Mouse (Mus musculus): ENCODE results near the gene Ssbp3.

Ssbp3 gene

GRCm38 (mm10) chr4:106934931-106935582, 24.6 kb downstream of the Ssbp3 start:
- no peak for DNase-seq (ENCODE audit: low read depth, low spot score)

- no peak for DNase-seq (ENCODE audit: low read depth, low spot score)
Observed at GRCm38 (mm10) chr4:106935583-106935935, 25.1 kb downstream of the Ssbp3 start.

- DNase-seq (ENCODE audit: low read depth, low spot score), result no peak
Observed at GRCm38 (mm10) chr4:106936041-106936440, 25.5 kb downstream of the Ssbp3 start.

GRCm38 (mm10) chr4:106936741-106937140, 26.2 kb downstream of the Ssbp3 start:
- peak; percentile 37 for DNase-seq (ENCODE audit: low read depth, low spot score)

GRCm38 (mm10) chr4:106938506-106939222, 28.2 kb downstream of the Ssbp3 start:
- DNase-seq (ENCODE audit: low read depth, low spot score), result no peak

GRCm38 (mm10) chr4:106939223-106939918, 28.9 kb downstream of the Ssbp3 start:
- peak; percentile 66 for DNase-seq (ENCODE audit: low read depth, low spot score)

GRCm38 (mm10) chr4:106939919-106940227, 29.4 kb downstream of the Ssbp3 start:
- no peak for DNase-seq (ENCODE audit: low read depth, low spot score)

- no peak for DNase-seq (ENCODE audit: low read depth, low spot score)
Observed at GRCm38 (mm10) chr4:106940945-106941344, 30.4 kb downstream of the Ssbp3 start.

- no peak for DNase-seq (ENCODE audit: low read depth, low spot score)
Observed at GRCm38 (mm10) chr4:106941475-106941874, 31.0 kb downstream of the Ssbp3 start.

GRCm38 (mm10) chr4:106942491-106942890, 32.0 kb downstream of the Ssbp3 start:
- DNase-seq (ENCODE audit: low read depth, low spot score), result no peak

- no peak for DNase-seq (ENCODE audit: low read depth, low spot score)
Observed at GRCm38 (mm10) chr4:106943627-106944026, 33.1 kb downstream of the Ssbp3 start.

GRCm38 (mm10) chr4:106944898-106945297, 34.4 kb downstream of the Ssbp3 start:
- DNase-seq (ENCODE audit: low read depth, low spot score), result no peak

GRCm38 (mm10) chr4:106947741-106948140, 37.2 kb downstream of the Ssbp3 start:
- DNase-seq (ENCODE audit: low read depth, low spot score), result no peak

- DNase-seq (ENCODE audit: low read depth, low spot score), result peak; percentile 54
Observed at GRCm38 (mm10) chr4:106948546-106948945, 38.0 kb downstream of the Ssbp3 start.

GRCm38 (mm10) chr4:106949200-106949599, 38.7 kb downstream of the Ssbp3 start:
- DNase-seq (ENCODE audit: low read depth, low spot score), result no peak

- DNase-seq (ENCODE audit: low read depth, low spot score), result no peak
Observed at GRCm38 (mm10) chr4:106950801-106951200, 40.3 kb downstream of the Ssbp3 start.

GRCm38 (mm10) chr4:106951455-106951854, 41.0 kb downstream of the Ssbp3 start:
- DNase-seq (ENCODE audit: low read depth, low spot score), result no peak

GRCm38 (mm10) chr4:106953221-106953620, 42.7 kb downstream of the Ssbp3 start:
- peak; percentile 65 for DNase-seq (ENCODE audit: low read depth, low spot score)

- no peak for DNase-seq (ENCODE audit: low read depth, low spot score)
Observed at GRCm38 (mm10) chr4:106953760-106954159, 43.3 kb downstream of the Ssbp3 start.

- DNase-seq (ENCODE audit: low read depth, low spot score), result peak; percentile 42
Observed at GRCm38 (mm10) chr4:106955729-106956712, 45.5 kb downstream of the Ssbp3 start.

GRCm38 (mm10) chr4:106958117-106958516, 47.6 kb downstream of the Ssbp3 start:
- no peak for DNase-seq (ENCODE audit: low read depth, low spot score)

GRCm38 (mm10) chr4:106958561-106958960, 48.1 kb downstream of the Ssbp3 start:
- no peak for DNase-seq (ENCODE audit: low read depth, low spot score)
